Mouse (Mus musculus) embryonic facial prominence, embryonic 11.5 days (tissue): ENCODE results near the gene P4hb. TPM values are rescaled to one million over a fixed set of nuclear protein-coding genes. Genes with fewer than 3 reads are reported as not detected.

Experiments used
- ATAC-seq: fragments of 200-750 bp; cut with Nextera tagmentation; replicated peaks from 2 replicates; pipeline ENCODE4 v1.8.0; 2017; ENCODE audit warnings: low read depth; ENCODE audit not compliant: insufficient number of reproducible peaks, low FRiP score, low TSS enrichment
- DNase-seq: peaks from one replicate; pipeline ENCODE4 v3.0.0-alpha.2; 2015; ENCODE audit warnings: low spot score
- H3K27ac ChIP-seq: fragments of 300-500 bp; sonication (generic); replicated peaks from 2 replicates; pipeline ENCODE4 v1.5.1; 2014; ENCODE audit warnings: mild to moderate bottlenecking, low read depth, low read length, control low read depth
- H3K27me3 ChIP-seq: fragments of 300-500 bp; sonication (generic); 2 replicates; pipeline ENCODE4 v1.6.1; 2014; ENCODE audit warnings: mild to moderate bottlenecking, low read length, moderate library complexity, mixed read lengths; ENCODE audit not compliant: control insufficient read depth, insufficient read depth
- H3K36me3 ChIP-seq: fragments of 300-500 bp; sonication (generic); replicated peaks from 2 replicates; pipeline ENCODE4 v1.6.1; 2014; ENCODE audit warnings: low read depth, mild to moderate bottlenecking, low read length, moderate library complexity, mixed read lengths; ENCODE audit not compliant: control insufficient read depth, insufficient read depth
- H3K4me1 ChIP-seq: fragments of 300-500 bp; sonication (generic); 2 replicates; pipeline ENCODE4 v1.6.1; 2014; ENCODE audit warnings: low read length, mixed read lengths; ENCODE audit not compliant: control insufficient read depth, insufficient read depth
- H3K4me2 ChIP-seq: fragments of 300-500 bp; sonication (generic); 2 replicates; pipeline ENCODE4 v1.6.1; 2014; ENCODE audit warnings: low read depth, mild to moderate bottlenecking, control low read depth, low read length, moderate library complexity
- H3K4me3 ChIP-seq: fragments of 300-500 bp; sonication (generic); 2 replicates; pipeline ENCODE4 v1.5.1; 2014; ENCODE audit warnings: low read depth, low read length, control low read depth
- H3K9ac ChIP-seq: fragments of 300-500 bp; sonication (generic); replicated peaks from 2 replicates; pipeline ENCODE4 v1.6.1; 2014; ENCODE audit warnings: mild to moderate bottlenecking, control low read depth, low read length
- H3K9me3 ChIP-seq: fragments of 300-500 bp; sonication (generic); replicated peaks from 2 replicates; pipeline ENCODE4 v1.6.1; 2016; ENCODE audit warnings: mild to moderate bottlenecking, low read length, inconsistent platforms, mixed read lengths; ENCODE audit not compliant: control insufficient read depth
- WGBS: fragments of 180-500 bp; shearing (Covaris S2); extraction: QIAGEN DNeasy Blood & Tissue Kit; methylation state at CpG from one replicate; pipeline ENCODE4 v1.1.7; 2014; 5-methylcytosine and 5-hydroxymethylcytosine counted together
- polyA plus RNA-seq: library from polyadenylated mRNA; unstranded; fragments of >200 nt; fragmentation: Nextera tagmentation; extraction: Ambion mirVana; gene quantifications from 2 replicates; pipeline ENCODE4 v1.2.1, GENCODE M21; 2014

P4hb gene
- polyA plus RNA-seq, 1 experiment from 2014 or later, result 626 TPM

- Histone ChIP-seq H3K9ac (peak overlapping the region; percentile 96), H3K4me2 (peak overlapping the region; percentile 87), H3K27me3 (no peaks in the 10 kb centered on the region), H3K27ac (peak overlapping the region; percentile 83; the same call in 1 of the 2 replicates), H3K4me3 (peak overlapping the region; percentile 98), H3K9me3 (no peaks in the 10 kb centered on the region), H3K4me1 (peaks cover 4% of the 10 kb centered on the region), H3K36me3 (no peaks in the 10 kb centered on the region; the same call in 1 of the 2 replicates)
- DNase-seq (no peak), ATAC-seq (no peak)
- WGBS, result 32% methylated on average over 7 of the region's 7 CpGs
These were observed 24.3 kb downstream of the P4hb start for GRCm38 (mm10) chr11:120548786-120549167.

- Histone ChIP-seq H3K27me3 (no peaks in the 10 kb centered on the region), H3K9ac (no peak overlapping the region), H3K4me2 (peak overlapping the region; percentile 87), H3K4me1 (peaks cover 4% of the 10 kb centered on the region), H3K4me3 (peak overlapping the region; percentile 98; the same call in 1 of the 2 replicates), H3K9me3 (no peaks in the 10 kb centered on the region), H3K27ac (no peak overlapping the region), H3K36me3 (no peaks in the 10 kb centered on the region; the same call in none of the 2 replicates)
- DNase-seq, result no peak
- 85% methylated on average over 3 of the region's 3 CpGs for WGBS
- no peak for ATAC-seq
These were observed 24.8 kb downstream of the P4hb start for GRCm38 (mm10) chr11:120548214-120548613.

GRCm38 (mm10) chr11:120547469-120547868 is 25.6 kb downstream of the P4hb start:
- DNase-seq, result no peak
- Histone ChIP-seq H3K4me2 (no peak overlapping the region), H3K9ac (no peak overlapping the region), H3K36me3 (no peaks in the 10 kb centered on the region; the same call in none of the 2 replicates), H3K4me3 (no peak overlapping the region), H3K9me3 (no peaks in the 10 kb centered on the region), H3K4me1 (peaks cover 4% of the 10 kb centered on the region), H3K27ac (no peak overlapping the region), H3K27me3 (no peaks in the 10 kb centered on the region)
- ATAC-seq, result no peak
- WGBS, result 70% methylated on average over 2 of the region's 2 CpGs

GRCm38 (mm10) chr11:120545964-120546363 is 27.1 kb downstream of the P4hb start:
- Histone ChIP-seq H3K36me3 (no peaks in the 10 kb centered on the region; the same call in none of the 2 replicates), H3K9ac (no peak overlapping the region), H3K27me3 (no peaks in the 10 kb centered on the region), H3K4me1 (peaks cover 4% of the 10 kb centered on the region), H3K4me2 (no peak overlapping the region), H3K9me3 (no peaks in the 10 kb centered on the region), H3K4me3 (no peak overlapping the region), H3K27ac (no peak overlapping the region)
- WGBS, result 91% methylated on average over 3 of the region's 3 CpGs
- DNase-seq, result no peak
- ATAC-seq, result no peak

- Histone ChIP-seq H3K4me1 (peaks cover 3% of the 10 kb centered on the region; the same call in 1 of the 2 replicates), H3K36me3 (no peaks in the 10 kb centered on the region; the same call in none of the 2 replicates), H3K9ac (no peak overlapping the region), H3K27ac (no peak overlapping the region), H3K4me2 (no peak overlapping the region), H3K4me3 (no peak overlapping the region), H3K9me3 (no peaks in the 10 kb centered on the region), H3K27me3 (no peaks in the 10 kb centered on the region)
- ATAC-seq (no peak), DNase-seq (no peak)
- 87% methylated on average over 6 of the region's 6 CpGs for WGBS
These were observed 30.7 kb downstream of the P4hb start for GRCm38 (mm10) chr11:120542376-120542775.

GRCm38 (mm10) chr11:120541907-120542306 is 31.1 kb downstream of the P4hb start:
- ATAC-seq (no peak), DNase-seq (no peak)
- WGBS, result 47% methylated on average over 4 of the region's 4 CpGs
- Histone ChIP-seq H3K9me3 (no peaks in the 10 kb centered on the region), H3K36me3 (no peaks in the 10 kb centered on the region; the same call in none of the 2 replicates), H3K27me3 (no peaks in the 10 kb centered on the region), H3K4me2 (no peak overlapping the region), H3K4me3 (no peak overlapping the region), H3K9ac (no peak overlapping the region), H3K4me1 (peaks cover 3% of the 10 kb centered on the region; the same call in 1 of the 2 replicates), H3K27ac (no peak overlapping the region)

GRCm38 (mm10) chr11:120539285-120540014 is 33.6 kb downstream of the P4hb start:
- Histone ChIP-seq H3K4me3 (no peak overlapping the region), H3K9ac (peak overlapping the region; percentile 11; the same call in 1 of the 2 replicates), H3K36me3 (no peaks in the 10 kb centered on the region; the same call in none of the 2 replicates), H3K4me2 (peak overlapping the region; percentile 4; the same call in 1 of the 2 replicates), H3K4me1 (peaks cover 3% of the 10 kb centered on the region; the same call in 1 of the 2 replicates), H3K27me3 (no peaks in the 10 kb centered on the region), H3K27ac (peak overlapping the region; percentile 35), H3K9me3 (no peaks in the 10 kb centered on the region)
- DNase-seq, result peak; percentile 60
- WGBS, result 14% methylated on average over 10 of the region's 10 CpGs
- ATAC-seq, result no peak; the same call in none of the 2 replicates

- ATAC-seq (peak; percentile 51; the same call in 1 of the 2 replicates), DNase-seq (no peak)
- Histone ChIP-seq H3K9me3 (no peaks in the 10 kb centered on the region), H3K4me2 (no peak overlapping the region), H3K9ac (no peak overlapping the region), H3K27me3 (no peaks in the 10 kb centered on the region), H3K4me3 (no peak overlapping the region), H3K27ac (0 out of 2 replicates have a peak overlapping the region, but pooled peaks have one; percentile 35), H3K4me1 (peaks cover 3% of the 10 kb centered on the region; the same call in 1 of the 2 replicates), H3K36me3 (no peaks in the 10 kb centered on the region; the same call in none of the 2 replicates)
- WGBS, result 53% methylated on average over 8 of the region's 8 CpGs
These were observed 34.1 kb downstream of the P4hb start for GRCm38 (mm10) chr11:120538955-120539284.
